Mouse (Mus musculus) urinary bladder, adult 18-20 months (tissue): ENCODE results near the gene Acadsb.
A peak's percentile ranks its signal among the peaks of the same experiment; 100 is the strongest.
"Not testable (repeated sequence)": the region's sequence is repeated elsewhere in the genome, so short reads cannot be mapped to it uniquely, and the experiment has no call there.

Experiments used
- DNase-seq, 2 experiments: peaks; one replicate each; pipeline ENCODE4 v3.0.0; 2022; ENCODE audit warnings: low spot score in 2 of 2, mixed read lengths in 2 of 2

Gene Acadsb

GRCm38 (mm10) chr7:131410416-131411058 lies at the start of gene Acadsb, which contains the start of gene Ikzf5:
TSS of gene Acadsb (plus strand) at chr7:131410601.
TSS of gene Ikzf5 (minus strand) at chr7:131410521.
- DNase-seq, result peak; percentile 99 to 100

DNA sequence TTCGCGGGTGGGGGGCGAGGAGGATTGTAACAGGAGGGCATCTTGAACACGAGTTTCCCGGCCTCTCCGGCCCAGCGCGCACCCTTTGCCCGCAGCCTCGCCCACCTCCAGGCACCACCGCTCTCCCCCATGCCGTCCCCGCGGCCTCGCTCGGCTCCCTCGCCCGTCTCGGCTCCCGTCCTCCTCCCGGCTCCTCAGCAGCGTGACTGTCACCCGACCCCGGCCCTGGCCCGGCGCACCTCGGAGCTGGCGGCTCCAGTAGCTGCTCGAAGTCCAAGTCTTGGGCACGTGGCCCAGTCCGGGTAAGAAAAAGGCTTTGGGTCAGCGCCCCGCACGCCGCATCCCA lies 48.2 kb upstream of the Acadsb start:
- DNase-seq, result no peak

GRCm38 (mm10) chr7:131362615-131363300 lies 47.6 kb upstream of the Acadsb start, which contains the start of gene 2310057M21Rik:
TSS of gene 2310057M21Rik (minus strand) at chr7:131362759.
- DNase-seq, result peak; percentile 81 to 92

GRCm38 (mm10) chr7:131364131-131364530 lies 46.3 kb upstream of the Acadsb start:
- DNase-seq, result no peak

GRCm38 (mm10) chr7:131370648-131371469 lies 39.5 kb upstream of the Acadsb start, which contains the start of gene Pstk:
TSS of gene Pstk (plus strand) at chr7:131371141.
- DNase-seq, result peak; percentile 80 to 90

GRCm38 (mm10) chr7:131371470-131371860 lies 38.9 kb upstream of the Acadsb start:
- no peak for DNase-seq

- DNase-seq, result no peak
These were observed 38.3 kb upstream of the Acadsb start for GRCm38 (mm10) chr7:131371880-131372651.

DNA sequence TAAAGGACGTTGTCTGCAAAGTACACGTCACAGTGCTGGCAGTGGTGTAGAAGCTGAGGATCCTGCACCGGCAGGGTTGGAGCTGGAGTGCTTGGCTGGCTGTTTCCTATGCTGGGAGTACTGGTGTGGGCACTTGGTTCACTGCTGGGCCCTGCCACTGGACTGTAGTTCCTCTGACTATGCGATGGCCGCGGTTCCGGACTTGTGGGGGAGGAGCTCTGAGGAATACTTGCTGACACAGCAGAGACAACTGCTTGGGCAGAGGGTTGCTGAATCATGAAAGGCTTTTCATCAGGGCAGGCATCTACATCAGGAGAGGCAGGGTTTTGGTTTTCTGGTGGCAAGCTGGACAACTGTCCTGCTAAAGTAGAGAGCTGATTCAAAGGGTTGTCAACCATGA lies 18.6 kb upstream of the Acadsb start:
- DNase-seq, result not testable (repeated sequence)

- DNase-seq, result no peak
These were observed 947 bp upstream of the Acadsb start for GRCm38 (mm10) chr7:131409321-131409987.

DNA sequence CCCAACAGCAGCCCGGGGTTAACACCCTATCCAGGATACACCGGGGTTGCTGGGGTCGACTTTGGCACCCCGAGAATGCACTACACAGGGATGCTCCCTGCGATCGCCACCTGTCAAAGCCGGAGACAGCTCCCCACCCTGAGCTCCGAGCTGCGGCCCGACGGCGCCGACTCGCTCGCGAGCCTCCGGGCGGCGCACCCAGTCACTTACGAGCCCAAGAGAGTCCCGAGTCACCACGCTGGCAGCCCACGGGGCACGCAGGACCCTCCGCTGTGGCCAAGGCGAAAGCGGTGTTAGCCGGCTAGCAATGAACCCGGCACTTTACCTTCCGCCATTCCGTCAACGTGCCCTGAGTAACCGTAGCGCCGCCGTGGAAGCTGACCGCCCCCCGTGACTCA lies 414 bp upstream of the Acadsb start:
- no peak for DNase-seq

DNA sequence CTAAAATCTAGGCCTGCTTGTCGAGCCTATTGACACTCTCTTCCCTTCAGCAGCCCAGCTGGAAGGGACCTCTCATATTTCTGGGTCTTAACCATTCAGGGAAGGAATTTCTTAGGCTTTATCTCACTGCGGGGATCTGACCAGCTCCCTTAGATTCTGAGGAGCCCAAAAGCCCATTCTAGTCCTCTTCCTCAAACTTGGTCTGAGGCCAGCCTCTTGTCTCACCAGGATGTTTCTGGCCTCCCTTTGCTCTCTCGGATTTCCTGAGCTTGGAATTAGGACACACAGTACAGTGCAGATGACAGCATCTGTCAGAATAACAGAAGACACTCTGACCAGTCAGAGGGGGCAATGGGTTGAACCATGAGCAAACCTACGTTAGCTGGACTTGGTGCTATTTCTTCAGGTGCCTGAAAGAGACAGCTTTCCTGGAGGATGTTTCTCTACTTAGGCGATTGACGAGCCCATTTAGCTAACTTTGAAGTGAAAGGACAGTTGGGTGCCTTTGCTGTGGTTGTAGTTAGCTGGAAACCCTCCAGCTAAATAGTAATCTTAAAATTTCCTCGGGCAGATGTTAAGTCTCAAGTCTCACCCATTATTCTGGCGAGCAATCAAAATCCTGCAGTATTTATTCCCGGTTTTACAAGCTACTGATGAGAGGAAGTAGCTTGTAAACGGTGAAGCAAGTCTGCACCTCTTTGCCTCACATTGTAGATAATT lies 980 bp downstream of the Acadsb start:
- peak in 1 of 2 experiments; percentile 9 for DNase-seq

GRCm38 (mm10) chr7:131411941-131412270 lies 1.5 kb downstream of the Acadsb start:
- DNase-seq, result no peak

DNA sequence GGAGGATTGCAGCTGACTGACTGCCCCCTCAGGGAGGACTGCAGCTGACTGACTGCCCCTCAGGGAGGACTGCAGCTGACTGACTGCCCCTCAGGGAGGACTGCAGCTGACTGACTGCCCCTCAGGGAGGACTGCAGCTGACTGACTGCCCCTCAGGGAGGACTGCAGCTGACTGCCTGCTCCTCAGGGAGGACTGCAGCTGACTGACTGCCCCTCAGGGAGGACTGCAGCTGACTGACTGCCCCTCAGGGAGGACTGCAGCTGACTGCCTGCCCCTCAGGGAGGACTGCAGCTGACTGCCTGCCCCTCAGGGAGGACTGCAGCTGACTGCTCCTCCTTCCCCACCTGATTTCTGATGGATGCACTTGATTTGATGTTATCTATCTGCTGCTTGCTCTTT lies 6.3 kb downstream of the Acadsb start:
- DNase-seq, result not testable (repeated sequence)

DNA sequence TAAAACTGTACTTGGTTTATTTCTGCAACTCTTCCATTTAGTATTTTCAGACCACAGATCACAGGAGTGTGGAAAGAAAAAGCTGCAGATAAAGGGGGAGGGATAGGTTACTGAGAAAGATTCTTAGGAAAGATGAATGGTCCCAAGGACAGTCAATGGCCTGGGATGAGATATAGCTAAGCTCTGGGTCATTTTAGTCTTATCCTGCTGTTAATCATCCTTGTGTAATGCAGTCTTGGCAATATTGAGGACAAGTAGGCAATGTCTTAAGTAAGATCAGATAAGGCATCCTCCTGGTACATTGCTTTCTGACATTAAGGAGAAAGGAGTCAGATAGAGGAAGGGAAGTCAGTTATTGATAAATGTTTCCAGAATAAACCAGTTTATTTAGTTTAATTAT lies 7.2 kb downstream of the Acadsb start:
- no peak for DNase-seq

GRCm38 (mm10) chr7:131424912-131425311 lies 14.5 kb downstream of the Acadsb start:
- no peak for DNase-seq

DNA sequence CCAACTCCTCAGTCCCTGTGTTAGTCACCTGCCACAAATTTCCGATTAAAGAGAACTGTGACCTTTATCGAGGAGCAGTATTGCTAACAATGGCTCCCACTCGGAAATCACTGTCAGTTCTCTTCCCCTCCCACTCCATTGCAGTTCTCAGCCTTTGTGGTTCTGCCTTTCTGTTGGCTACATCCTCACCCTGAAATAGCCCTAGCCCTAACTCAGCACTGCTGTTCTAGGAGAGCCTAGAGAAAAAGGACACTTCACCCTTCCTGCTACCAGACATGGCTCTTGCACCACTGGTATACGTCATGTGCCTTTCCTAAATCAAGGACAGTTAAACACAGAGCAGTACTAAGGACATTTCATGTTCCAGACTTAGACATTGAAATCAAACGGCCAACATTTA lies 16.9 kb downstream of the Acadsb start:
- DNase-seq, result no peak

- no peak for DNase-seq
These were observed 21.8 kb downstream of the Acadsb start for GRCm38 (mm10) chr7:131432244-131432643.

DNA sequence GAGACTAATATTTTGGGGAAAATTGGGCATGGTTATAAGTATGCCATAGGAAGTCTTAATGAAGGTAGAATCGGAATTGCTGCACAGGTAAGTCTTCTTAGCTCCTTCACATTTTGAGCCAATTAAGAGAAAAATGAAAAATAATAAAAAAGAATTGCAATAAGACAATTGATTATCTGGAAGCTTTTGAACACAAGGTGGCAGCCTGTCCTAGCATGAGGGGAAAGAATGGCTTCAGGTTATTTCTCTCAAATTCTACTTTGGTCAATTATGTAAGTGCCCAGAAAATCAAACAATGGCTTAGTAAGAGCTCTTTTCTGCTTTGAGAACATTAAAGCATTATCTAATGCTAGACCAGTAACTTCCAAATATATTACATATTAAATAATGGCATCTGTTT lies 23.9 kb downstream of the Acadsb start:
- no peak for DNase-seq

- DNase-seq, result no peak
These were observed 26.6 kb downstream of the Acadsb start for GRCm38 (mm10) chr7:131437051-131437450.

DNA sequence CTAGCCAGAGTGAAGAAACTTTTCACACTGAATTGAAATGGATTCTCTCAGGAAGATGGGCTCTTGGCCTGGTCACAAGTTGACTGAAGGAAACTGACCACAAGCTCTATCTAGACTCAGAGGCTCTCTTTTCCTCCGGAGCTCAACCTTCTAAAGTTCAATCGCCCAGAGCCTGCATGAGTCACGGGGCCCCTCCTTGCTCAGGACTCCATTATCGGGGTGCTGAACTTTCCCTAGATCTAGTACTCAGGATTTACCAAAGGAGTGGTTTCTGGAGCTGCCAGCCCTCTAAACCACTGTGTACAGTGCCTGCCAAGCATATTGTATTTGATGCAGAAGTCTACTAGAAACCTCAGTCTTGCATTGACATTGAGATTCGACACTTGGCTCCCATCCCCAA lies 46.3 kb downstream of the Acadsb start:
- DNase-seq, result no peak
